In genomic region chr4:44928790-44929189, GRCm38 (mm10) we compare ENCODE assay signal across 20 mouse cellular contexts. TPM values are rescaled to one million over a fixed set of nuclear protein-coding genes. Genes with fewer than 3 reads are reported as not detected.
A peak's percentile ranks its signal among the peaks of the same experiment; 100 is the strongest.
DNase-seq lines count a peak whose midpoint lies in the region; ATAC-seq lines count a peak whose summit lies in the region.
"Had no signal": no experiment of that assay in that cellular context is flagged by ENCODE, and none has a peak within 500 bp of the region (broad histone marks: within the 10 kb centered on the region; RNA-seq: fewer than 3 reads in every experiment).

No protein-coding gene starts in this region.

- peak; percentile 91 for ATAC-seq in megakaryocyte-erythroid progenitor cell, adult 5-6 weeks (replicated peaks; ENCODE audit: low FRiP score, low TSS enrichment, poor library complexity, severe bottlenecking)
- ATAC-seq: forebrain, embryonic 13.5 days; forebrain, embryonic 16.5 days; hindbrain, postnatal 0 days; inflammation-experienced regulatory T-cells, adult 6 months had no signal

- DNase-seq in heart, adult 11 months, result peak; percentile 27
- no peak for DNase-seq in heart, adult 9 months (ENCODE audit: low spot score in 2 of 2)
- peak; percentile 8 to 39 for DNase-seq in spleen, postnatal 4 days (ENCODE audit: low spot score in 2 of 2)
- no peak for DNase-seq in spleen, postnatal 14 days (ENCODE audit: low spot score in 2 of 2)
- DNase-seq in gastrocnemius, adult 8-10 months (ENCODE audit: low spot score in 2 of 2), result no peak
- DNase-seq: adrenal gland, adult 2 months; adrenal gland, postnatal 14 days; cerebellum, adult 11 months; cerebellum, adult 2 months; cerebellum, adult 9-11 months; cerebellum, postnatal 25 days; gastrocnemius, postnatal 14 days; heart, adult 18-20 months; heart, postnatal 14 days; heart, postnatal 4 days had no signal

RNA-seq across cellular contexts. Expression of gene Grhpr, which starts 52.4 kb away (rescaled TPM):
- total RNA-seq in megakaryocyte-erythroid progenitor cell, adult 5-6 weeks (2014; fragmentation: Nextera tagmentation), result 16.9 and 25.1 TPM in 2 replicates
- 13.7 and 21.5 TPM in 2 replicates for total RNA-seq in megakaryocyte-erythroid progenitor cell, adult 5-6 weeks (2017)
- 10 to 100 TPM; 21.2 to 29.7 (median 26.3) TPM for total RNA-seq in gastrocnemius, adult 8-10 months (2022)

Comparison
In these comparisons a context has a peak if more than half of its experiments do, and no peak if none do; other contexts are left out.
1. DNase-seq: peak in heart, adult 11 months (single experiment) and spleen, postnatal 4 days (2 of 2); none in heart, adult 9 months (0 of 2), spleen, postnatal 14 days (0 of 2) and gastrocnemius, adult 8-10 months (0 of 2).